Mouse (Mus musculus): ENCODE data around the gene Trim46.

- TF ChIP-seq CTCF (IDR thresholded peaks at IDR 0.05; ENCODE audit: low read depth) (no peak), EP300 (IDR thresholded peaks at IDR 0.05; ENCODE audit: low read depth) (no peak)
These were observed 16.8 kb downstream of the Trim46 start for GRCm38 (mm10) chr3:89229276-89229675.

All from liver, embryonic 14.5 days (tissue).